Mouse (Mus musculus): Measurements from ENCODE around the gene Cyb5d1.

DNA sequence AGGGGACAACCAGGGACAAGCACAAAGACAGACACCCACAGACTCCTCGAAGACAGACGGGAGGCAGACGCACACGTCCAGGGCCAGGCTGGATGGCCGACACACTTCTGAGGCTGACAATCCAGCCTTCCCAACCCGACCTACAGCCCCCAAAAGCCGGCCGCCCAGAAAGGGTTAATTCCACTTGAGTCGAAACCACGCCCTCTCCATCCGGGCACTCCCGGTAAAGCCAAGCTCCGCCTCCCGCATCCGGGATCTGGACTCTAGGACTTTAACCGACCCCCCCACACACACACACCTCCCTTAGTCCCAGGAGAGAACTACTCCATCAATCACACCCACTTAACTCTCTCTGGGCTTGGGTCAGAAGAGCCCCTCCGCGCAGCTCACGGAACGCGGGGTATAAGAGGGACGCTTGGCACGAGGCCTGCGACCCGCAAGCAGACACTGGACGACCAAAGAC is 15.7 kb upstream of the Cyb5d1 start:
- TF ChIP-seq CTCF (conservative IDR thresholded peaks at IDR 0.05 in 1 of 2, IDR thresholded peaks at IDR 0.05 in 1 of 2; ENCODE audit: low read depth in 2 of 2, low read length in 2 of 2): no peak
- TF ChIP-seq CHD2 (IDR thresholded peaks at IDR 0.05; ENCODE audit: low read length): peak; percentile 4; the same call in 1 of the 2 replicates
- no peak for TF ChIP-seq GABPA (IDR thresholded peaks at IDR 0.05; ENCODE audit: insufficient replicate concordance, low read depth, low read length)
- TF ChIP-seq MXI1 (IDR thresholded peaks at IDR 0.05; ENCODE audit: low read depth, low read length): peak; percentile 59
- TF ChIP-seq UBTF (IDR thresholded peaks at IDR 0.05; ENCODE audit: low read depth, low read length): no peak
- no peak for TF ChIP-seq MAX (IDR thresholded peaks at IDR 0.05; ENCODE audit: low read length)
- no peak for TF ChIP-seq BHLHE40 (IDR thresholded peaks at IDR 0.05; ENCODE audit: low read depth, low read length)
- no peak for TF ChIP-seq MAFK (IDR thresholded peaks at IDR 0.05; ENCODE audit: insufficient replicate concordance, low read length)
- TF ChIP-seq POLR2A (IDR thresholded peaks at IDR 0.05; ENCODE audit: low read depth, low read length): no peak; the same call in 1 of the 2 replicates
- TF ChIP-seq HCFC1 (IDR thresholded peaks at IDR 0.05; ENCODE audit: low read depth, low read length): peak; percentile 38
- no peak for TF ChIP-seq RCOR1 (conservative IDR thresholded peaks at IDR 0.05; ENCODE audit: low read depth, low read length)
- no peak; the same call in 1 of the 2 replicates for TF ChIP-seq NRF1 (IDR thresholded peaks at IDR 0.05; ENCODE audit: low read depth, low read length)
- no peak for TF ChIP-seq JUND (conservative IDR thresholded peaks at IDR 0.05; ENCODE audit: low read depth, low read length)
- TF ChIP-seq ZNF384 (IDR thresholded peaks at IDR 0.05; ENCODE audit: low read depth, low read length): no peak

Data from CH12.LX (cell line).